Mouse (Mus musculus): ENCODE data around the gene Camk2d.
A peak's percentile ranks its signal among the peaks of the same experiment; 100 is the strongest.

Gene Camk2d

DNA sequence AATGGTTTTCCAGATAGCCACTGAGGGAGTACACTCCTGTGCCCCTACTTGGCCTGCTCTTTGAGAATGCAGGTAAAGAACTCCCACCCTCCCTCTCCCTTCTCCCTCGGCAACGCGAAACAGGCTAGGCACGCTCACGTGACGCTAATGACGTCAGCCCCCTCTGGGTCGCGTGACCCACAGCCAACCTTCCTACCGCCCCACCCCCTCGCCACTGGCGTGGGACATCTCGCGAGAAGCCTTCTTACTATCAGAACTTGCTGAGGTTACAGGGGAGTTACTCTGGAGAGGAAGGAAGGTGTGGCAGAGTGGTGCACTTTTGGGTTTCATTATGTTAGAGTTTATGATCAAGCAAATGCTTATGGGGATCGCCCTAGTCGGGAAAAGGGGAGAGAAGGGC lies at the start of gene Camk2d:
Gene Camk2d, plus strand, starts transcription at position 217 of the 400 bp plus-strand sequence.
- peak; percentile 99 for DNase-seq

DNA sequence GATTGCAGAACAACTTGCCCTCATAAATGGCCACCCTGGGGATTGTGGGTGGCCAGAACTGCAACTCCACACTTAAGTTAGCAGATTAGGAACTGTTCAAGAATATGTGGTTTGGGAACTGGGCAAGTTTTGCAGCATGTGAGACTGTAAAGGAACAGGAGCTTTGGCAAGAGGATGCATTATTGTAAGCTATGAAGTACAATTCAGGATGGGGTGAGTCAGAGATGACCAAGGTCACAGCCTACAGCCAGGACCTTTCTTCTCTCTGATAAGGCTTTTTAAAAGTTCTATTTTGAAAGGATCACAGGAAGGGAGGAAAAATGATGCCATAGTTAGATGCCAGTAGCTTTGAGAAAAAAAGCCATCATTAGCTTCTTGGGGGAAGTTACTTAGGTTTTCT lies 48.2 kb upstream of the Camk2d start:
- DNase-seq, result no peak

DNA sequence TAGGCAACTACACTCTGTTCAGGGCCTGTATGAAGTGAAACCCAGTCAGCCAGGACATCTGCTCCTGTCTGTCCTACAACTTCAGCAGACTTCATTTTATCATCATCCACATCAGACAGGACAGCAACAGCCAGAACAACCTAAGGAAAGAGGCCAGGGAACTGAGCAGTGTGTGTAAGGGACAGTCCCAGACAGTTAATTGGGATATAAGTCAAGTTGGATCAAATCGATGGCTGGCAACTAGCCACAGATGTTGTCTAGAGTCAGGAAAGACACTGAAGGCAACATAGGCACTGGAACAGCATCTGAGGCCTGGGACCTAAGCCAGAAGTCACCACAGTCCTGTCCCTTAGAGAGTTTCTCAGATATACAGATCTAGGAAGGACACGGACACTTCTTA lies 32.5 kb upstream of the Camk2d start:
- peak; percentile 17 to 21 for DNase-seq

- DNase-seq, result no peak
Measured at GRCm38 (mm10) chr3:126570628-126571027, 25.5 kb upstream of the Camk2d start.

- no peak for DNase-seq
Measured at GRCm38 (mm10) chr3:126572915-126573314, 23.2 kb upstream of the Camk2d start.

DNA sequence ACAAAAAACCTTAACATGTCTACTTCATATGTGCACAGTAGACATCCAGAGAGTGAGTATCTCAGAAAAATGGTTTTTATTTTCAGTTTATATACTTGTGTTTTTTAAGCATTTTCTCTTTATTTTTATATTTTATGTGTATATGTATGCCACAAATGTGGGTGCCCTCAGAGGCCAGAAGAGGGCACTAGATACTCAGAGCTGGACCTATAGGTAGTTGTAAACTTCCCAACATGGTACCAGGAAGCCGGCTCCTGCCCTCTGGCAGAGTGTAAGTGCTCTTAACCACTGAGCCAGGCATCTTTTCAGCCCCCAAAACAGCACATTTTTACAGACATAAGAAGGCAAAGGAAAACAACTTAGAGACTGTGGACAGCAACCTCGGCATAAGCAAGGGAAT lies 20.2 kb upstream of the Camk2d start:
- peak; percentile 30 to 39 for DNase-seq

DNA sequence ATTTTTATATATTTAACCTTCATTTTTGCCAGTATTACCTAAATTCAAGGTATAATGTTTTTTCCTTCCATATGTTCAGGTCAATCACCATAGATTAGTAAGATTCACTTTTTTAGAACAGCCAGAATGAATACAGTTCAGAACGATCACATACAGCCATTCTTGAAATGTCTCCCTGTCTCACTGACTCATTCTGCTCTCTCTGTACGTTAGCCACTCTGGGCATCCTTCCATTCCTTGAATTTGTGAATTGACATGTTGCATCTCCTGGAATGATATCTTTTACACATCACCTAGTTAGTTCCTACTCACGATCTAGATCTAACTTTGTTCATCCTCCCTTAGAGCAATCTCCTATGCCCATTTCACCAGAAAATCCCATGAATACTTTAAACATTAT lies 10.0 kb upstream of the Camk2d start:
- DNase-seq, result no peak

DNA sequence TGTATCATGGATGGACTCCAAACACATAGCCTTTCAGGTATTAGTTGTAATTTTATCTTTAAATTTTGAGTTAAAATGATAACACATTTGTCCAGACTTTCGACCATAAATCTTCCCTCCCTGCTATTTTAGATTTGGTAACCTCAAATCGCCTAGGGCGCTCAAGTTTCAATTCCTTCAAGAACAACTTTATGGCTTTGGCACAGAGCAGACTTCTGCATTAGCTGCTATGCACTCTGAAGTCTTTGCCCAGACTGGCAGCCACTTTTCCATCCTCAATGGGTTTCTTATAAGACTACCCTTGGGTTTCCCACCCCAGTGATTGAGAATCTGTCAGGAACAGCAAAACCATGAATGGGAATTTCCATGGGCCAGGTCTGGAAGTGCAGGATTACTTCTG lies 8.6 kb upstream of the Camk2d start:
- DNase-seq, result no peak

- DNase-seq, result no peak
Measured at GRCm38 (mm10) chr3:126589556-126589955, 6.5 kb upstream of the Camk2d start.

DNA sequence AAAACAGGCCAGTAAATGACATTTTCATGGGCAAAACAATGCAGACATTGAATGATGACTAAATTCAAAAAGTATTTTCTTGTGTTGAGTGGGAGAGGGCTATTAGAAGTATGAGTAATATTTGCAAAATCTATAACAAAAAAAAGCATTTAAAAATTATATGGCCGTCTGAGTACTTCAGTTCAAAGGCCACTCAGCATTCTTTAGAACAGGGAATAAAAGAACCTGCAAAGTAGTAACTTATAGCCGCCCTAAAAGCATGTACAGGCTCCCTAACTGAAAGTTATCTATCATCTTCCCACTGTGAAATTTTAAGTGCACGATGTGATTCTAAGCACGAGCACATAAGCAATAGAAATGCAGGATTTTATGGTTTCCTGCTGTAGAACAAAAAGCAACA lies 646 bp upstream of the Camk2d start:
- no peak for DNase-seq

DNA sequence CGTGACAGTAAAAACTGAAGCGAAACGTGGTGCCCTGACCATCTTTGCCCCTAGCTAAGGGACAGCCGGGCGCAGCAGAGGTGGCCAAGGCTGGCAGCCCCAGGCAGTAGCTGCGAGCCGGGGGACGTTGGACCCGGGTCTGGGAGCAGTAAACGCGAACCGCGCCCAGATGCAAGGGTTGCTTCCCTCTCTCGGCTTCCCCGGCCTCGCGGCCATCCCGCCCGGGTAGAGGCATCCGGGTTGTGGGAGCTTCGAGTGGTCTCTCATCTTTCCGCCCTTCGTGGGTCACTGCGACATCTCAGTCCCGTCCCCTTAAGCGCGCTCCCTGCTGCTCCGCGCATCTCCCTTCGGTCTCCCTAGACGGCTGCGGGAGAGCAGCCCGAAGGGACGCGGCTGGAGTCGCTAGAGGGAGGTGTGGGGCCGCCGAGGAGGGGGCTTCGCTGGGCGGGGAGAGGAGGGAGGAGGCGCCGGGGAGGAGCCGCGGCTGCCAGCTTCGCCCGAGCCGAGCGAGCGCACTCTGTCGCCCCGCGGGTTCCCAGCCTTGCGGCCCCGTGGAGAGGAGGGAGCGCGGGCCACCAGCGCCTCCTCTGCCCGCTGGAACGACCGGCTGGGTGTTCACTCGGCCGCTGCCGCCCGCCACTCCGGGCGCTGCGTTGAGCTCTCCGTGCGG lies 524 bp downstream of the Camk2d start:
- peak; percentile 85 to 90 for DNase-seq

GRCm38 (mm10) chr3:126597161-126597595 lies 1.1 kb downstream of the Camk2d start:
- peak; percentile 86 to 90 for DNase-seq

DNA sequence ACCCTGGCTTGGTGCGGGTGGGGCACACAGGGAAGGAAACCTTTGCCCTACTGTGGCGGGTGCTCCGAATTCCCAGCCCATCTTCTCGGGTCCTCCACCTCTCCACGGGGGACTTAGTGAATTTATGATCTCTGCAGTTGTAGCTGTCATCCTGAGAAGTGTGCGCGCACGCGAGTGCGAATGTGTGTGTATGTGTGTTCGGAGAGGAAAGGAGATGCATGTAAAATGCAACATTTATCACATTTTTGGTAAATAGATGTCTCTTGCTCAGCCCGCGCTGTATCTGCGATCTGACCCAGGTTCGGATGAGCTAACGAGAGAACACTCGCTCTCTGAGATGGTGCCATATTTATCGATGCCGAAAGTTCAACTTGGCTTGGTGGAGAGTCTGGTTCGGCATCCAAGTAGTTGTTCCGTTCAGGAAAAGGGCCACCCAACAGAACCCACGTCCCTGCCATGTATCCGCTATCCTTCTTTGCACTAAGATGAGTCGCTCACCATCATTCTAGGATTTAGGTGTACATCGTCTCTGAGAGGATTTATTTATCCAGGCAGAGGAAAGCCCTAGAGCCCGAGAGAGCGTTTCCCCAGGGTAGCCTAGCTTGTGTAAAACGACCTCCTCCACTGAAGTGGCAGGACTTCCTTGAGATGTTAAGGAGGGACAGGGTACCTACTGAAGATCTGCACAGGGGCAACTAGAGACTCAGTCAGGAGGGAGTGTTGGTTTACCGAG lies 1.7 kb downstream of the Camk2d start:
- DNase-seq, result peak; percentile 44 to 66

DNA sequence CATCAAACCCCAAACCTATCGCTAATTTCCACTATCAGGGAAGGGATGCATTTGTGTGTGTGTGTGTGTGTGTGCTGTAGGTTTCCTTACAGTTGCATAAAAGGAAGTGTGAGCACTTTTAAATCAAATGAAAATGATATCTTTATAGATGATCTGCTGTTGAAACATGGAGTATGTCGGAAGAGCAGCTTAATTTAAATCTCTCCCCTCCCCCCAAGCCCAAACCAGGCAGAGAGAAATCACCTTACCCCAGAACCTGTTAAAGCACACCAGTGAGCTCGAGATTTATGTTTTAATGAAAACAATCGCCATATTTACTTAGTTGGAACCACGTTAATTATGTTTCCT lies 2.2 kb downstream of the Camk2d start:
- peak in 1 of 2 experiments; percentile 39 for DNase-seq

GRCm38 (mm10) chr3:126598881-126599280 lies 2.8 kb downstream of the Camk2d start:
- DNase-seq, result no peak

- DNase-seq, result no peak
Measured at GRCm38 (mm10) chr3:126599335-126599734, 3.2 kb downstream of the Camk2d start.

- DNase-seq, result no peak
Measured at GRCm38 (mm10) chr3:126599936-126600335, 3.8 kb downstream of the Camk2d start.

GRCm38 (mm10) chr3:126602772-126603171 lies 6.7 kb downstream of the Camk2d start:
- DNase-seq, result no peak

DNA sequence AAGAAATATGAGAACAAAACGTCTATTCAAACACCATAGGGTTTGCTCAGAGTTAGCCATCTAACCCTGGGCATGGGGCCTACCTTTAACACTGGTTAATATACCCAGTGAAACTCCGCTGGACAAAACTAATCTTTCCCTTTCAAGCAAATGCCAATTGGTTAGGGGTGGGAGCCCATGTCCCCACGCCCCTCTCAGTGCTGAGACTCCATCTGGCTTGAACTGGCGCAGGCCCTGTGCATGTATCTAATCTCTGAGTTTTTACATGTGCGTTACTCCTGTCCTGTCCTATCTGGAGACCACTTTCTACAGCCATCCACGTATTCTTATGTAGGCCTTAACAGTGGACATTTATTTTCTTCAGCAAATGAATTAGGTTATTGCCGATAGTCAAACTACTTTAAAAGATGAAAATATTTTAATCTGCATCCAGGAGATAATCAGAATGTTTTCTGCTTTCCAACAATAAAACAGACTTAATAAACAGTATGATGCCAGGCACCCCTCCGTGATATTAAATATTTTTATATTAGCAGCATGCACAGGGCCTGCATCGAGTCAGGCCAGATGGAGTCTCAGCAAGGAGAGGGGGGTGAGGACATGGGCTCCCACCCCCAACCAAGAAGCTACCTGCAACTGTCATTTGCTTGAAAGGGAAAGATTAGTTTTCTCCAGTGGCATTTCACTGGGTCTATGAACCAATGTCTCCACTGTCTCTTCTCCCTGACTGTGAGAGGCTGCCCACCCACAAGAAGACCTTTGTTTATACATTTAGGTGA lies 8.7 kb downstream of the Camk2d start:
- DNase-seq, result peak; percentile 33 to 70

- no peak for DNase-seq
Measured at GRCm38 (mm10) chr3:126609310-126609709, 13.2 kb downstream of the Camk2d start.

DNA sequence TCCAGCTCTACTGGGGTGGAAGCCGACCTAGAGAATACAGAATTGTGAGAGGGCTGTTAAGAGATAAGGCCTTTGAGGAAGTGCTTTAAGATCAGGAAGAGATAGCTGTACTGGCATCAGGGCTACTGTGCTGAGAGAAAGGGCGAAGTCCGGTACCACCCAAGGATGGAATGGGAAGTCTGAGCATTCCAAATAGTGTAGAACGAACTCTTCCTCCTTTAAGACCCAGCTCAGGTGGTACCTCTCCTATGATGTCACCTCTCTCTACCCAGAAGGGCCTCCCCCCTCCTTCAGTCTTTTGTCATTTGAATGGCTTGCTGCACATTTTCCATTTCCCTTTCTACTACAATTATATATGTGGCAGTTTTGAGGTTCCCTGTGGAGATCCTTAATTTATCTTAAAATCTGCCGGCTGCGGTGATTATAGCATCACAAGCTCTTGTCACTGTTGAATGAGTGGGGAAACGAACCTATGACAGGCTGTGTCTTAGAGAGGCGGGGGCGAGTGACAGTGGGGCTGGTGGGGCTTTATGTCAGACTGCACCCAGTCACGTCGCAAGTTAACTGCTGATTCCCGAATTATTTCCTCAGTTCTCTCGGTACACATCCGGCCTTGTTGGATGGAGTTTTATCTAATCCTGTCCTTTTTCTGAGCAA lies 13.8 kb downstream of the Camk2d start:
- no peak for DNase-seq

GRCm38 (mm10) chr3:126611624-126612023 lies 15.5 kb downstream of the Camk2d start:
- DNase-seq, result no peak

Data from cerebellum, postnatal 14 days (tissue).